Mouse (Mus musculus): Measurements from ENCODE around the gene Abcg1. TPM values are rescaled to one million over a fixed set of nuclear protein-coding genes. Genes with fewer than 3 reads are reported as not detected.

Abcg1 gene
- total RNA-seq, 1 experiment from 2014 or later: 11.7 TPM

GRCm38 (mm10) chr17:31079078-31079840 lies 21.8 kb downstream of the Abcg1 start:
- DNase-seq: peak; percentile 53

DNA sequence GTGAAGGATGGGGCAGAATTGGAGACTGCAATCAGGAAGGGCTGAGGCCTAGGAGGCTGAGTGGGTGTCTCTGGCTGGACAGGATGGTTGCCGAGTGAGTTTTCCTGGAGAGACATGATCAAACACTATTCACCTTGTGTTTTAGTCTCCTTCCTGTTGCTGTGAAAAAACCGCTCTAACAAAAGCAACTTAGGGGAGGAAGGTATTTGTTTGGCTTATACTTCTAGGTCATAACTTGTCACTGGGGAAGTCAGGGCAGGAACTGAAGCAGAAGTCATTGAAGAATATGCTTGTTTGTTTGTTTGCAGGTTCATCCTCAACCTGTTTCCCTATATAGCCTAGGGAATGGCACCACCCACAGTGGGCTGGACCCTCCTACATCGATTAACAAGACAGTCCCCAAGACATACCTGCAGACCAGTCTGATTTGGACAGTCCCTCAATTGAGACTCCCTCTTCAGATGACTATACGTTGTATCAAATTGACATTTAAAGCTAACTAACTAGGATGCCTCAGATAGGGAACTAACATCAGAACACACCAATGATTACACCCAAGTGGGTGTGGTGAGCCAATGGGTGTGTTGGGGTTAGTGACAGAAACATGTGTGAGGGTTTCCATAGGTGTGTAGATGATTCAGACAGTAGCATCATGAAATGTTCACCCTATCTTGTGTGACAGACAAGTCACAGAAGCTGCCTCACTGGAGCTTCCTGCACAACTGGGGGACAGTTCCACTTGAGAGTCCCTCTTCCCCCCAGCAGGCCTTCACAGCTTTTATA lies 25.0 kb downstream of the Abcg1 start:
- DNase-seq: no peak

DNA sequence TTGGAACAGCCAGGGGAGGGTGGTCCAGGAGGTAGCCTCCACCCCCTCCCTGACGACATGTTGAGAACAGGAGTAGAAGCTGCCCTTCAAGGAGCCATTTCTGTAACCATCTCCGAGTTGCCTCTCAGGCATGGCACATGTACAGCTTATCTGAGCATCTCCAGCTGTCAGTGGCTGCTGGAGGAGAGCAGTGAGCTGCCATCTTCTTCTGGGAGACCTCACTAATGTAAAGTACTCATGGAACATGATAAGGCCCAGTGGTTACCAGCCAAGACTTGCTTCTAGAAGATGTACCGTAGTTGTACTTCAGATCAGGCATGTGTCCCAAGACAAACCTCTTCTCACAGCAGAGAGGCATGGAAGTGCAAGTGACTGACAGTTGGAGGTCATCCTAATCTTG lies 28.0 kb downstream of the Abcg1 start:
- no peak for DNase-seq

GRCm38 (mm10) chr17:31086196-31086595 lies 28.7 kb downstream of the Abcg1 start:
- DNase-seq: peak; percentile 40

DNA sequence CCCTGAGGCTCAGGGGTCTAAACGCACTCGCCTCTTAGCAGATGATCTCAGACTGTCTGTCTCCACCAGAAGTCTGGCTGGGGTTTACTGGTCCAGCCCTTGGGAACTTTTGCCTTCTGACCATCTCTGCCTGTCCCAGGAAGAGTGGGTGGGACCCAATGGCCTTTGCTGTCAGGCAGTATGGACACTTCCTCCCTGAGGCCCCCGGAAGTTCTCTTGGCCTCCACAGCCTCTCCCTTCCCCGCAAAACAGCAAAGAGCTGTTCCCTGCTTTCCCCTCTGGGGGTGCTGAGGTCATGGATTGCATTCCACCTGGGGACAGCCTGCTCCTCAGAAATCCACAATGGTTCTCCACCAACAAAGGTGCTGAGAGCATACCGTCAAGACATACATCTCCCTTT lies 31.2 kb downstream of the Abcg1 start:
- peak; percentile 38 for DNase-seq

- no peak for DNase-seq
Measured at GRCm38 (mm10) chr17:31089848-31090247, 32.4 kb downstream of the Abcg1 start.

GRCm38 (mm10) chr17:31091023-31091735 lies 33.7 kb downstream of the Abcg1 start:
- DNase-seq: no peak

GRCm38 (mm10) chr17:31094781-31095180 lies 37.3 kb downstream of the Abcg1 start:
- no peak for DNase-seq

- DNase-seq: no peak
Measured at GRCm38 (mm10) chr17:31095570-31095969, 38.1 kb downstream of the Abcg1 start.

- DNase-seq: no peak
Measured at GRCm38 (mm10) chr17:31096893-31097292, 39.4 kb downstream of the Abcg1 start.

DNA sequence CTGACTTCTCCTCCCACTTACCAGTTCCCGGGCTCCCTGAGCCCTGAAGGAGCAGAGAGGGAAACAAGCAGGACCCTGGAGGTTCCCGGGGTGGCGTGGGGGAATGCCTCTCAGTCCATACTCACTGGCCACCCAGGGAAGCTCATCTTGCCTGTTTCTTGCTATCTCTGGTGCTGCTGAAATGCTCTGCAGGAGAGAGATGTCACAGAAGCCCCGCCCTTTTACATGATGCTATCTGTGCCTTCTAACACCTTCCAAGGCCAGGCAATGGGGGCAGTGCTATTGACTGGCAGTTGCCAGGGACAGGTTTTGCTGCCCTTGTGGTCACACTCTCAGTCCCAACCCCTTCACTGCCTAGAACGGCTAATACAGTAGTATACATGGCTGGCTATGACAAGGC lies 41.3 kb downstream of the Abcg1 start:
- no peak for DNase-seq

GRCm38 (mm10) chr17:31103007-31103570 lies 45.6 kb downstream of the Abcg1 start:
- DNase-seq: peak; percentile 64

DNA sequence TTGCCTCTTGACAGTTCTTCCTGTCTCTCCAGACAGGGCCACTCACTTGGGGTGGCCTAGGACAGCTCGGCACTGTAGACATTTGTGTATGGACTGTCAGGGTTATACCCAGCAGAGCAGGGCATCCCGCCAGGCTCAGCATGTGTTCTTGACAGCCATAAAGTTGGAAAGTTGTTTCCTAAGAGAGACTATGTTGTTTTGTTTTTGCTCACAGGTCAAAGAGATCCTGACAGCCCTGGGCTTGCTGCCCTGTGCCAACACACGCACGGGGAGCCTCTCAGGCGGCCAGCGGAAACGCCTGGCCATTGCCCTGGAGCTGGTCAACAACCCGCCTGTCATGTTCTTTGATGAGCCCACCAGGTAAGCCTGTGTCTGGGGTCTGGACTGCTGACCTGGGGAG lies 46.3 kb downstream of the Abcg1 start:
- DNase-seq: peak; percentile 52

- DNase-seq: no peak
Measured at GRCm38 (mm10) chr17:31108388-31108787, 50.9 kb downstream of the Abcg1 start.

DNA sequence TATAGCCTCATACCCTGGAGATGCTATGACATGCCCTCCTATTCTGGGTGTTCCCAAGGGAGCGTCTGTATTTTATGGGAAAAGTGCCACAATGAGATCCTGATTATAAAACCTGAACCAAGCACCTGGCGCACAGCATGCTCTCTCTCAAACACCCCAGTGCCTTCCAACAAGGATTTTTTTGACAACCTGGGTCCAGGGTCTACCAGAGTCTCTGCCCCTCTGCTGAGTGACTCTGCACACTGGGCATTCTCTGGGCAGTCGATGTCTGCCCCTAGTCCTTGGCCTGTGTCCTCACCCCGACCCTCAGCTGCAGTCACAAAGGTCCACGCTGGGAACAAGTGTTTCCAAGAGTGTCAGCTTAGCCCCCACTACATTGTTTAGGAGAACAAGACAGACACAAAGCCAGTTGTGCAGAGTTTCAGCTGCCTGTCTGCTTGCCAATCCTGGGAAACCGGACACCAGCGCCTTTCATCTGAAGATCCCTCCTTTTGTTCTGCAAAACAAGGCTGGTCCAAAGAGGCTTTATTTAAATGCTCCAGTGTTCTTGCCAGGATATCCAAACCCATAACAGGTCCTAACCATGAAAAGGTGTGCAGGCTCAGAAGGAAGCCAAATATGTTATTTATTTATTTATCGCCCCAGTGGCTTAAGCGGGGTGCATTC lies 55.8 kb downstream of the Abcg1 start:
- no peak for DNase-seq

DNA sequence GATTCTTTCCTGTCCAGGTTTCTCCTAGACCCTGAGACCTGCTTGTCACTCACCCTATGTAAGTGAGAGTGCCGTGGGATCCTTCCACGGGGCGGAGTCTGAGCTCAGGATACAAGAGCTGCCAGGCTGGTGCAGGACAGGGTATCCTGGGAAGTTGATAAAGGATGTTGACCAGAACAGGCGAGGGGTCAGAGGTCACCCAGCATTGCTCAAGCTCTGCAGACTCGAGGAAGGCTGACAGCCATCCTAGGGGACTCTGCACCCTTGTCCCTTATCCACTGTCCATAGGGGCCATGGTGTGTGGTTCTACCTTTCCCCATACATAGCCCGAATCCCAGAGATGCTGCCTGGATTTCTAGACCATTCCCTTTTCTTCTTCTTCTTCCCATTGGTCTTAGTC lies 58.6 kb downstream of the Abcg1 start:
- no peak for DNase-seq

GRCm38 (mm10) chr17:31117946-31118345 lies 60.5 kb downstream of the Abcg1 start:
- DNase-seq: no peak

GRCm38 (mm10) chr17:31119429-31119828 lies 62.0 kb downstream of the Abcg1 start:
- peak; percentile 88 for DNase-seq

DNA sequence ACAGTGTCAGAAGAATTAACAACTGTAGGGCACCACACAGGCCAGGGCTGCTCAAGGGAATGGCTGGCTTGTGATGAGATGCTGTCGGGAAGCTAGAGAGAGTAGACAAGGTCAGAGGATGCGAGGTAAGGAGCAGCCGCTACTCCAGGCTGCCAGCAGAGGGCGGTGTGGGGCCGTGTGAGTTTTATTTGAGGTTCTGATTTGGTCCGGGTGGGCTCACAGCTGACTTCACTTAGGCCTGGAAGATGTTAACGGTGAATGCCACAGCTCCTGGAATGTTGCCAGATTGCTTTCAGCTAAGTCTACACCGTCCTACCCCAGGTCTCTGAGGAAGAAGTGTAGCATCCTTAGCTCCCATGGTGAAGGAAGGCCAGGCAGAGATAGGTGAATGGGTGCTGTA lies 64.5 kb downstream of the Abcg1 start:
- DNase-seq: peak; percentile 63

- no peak for DNase-seq
Measured at GRCm38 (mm10) chr17:31125548-31126266, 68.2 kb downstream of the Abcg1 start.

GRCm38 (mm10) chr17:31128708-31129318 lies 71.3 kb downstream of the Abcg1 start:
- no peak for DNase-seq
